Mouse (Mus musculus) stomach, embryonic 15.5 days (tissue): ENCODE results near the gene Bex6. TPM values are rescaled to one million over a fixed set of nuclear protein-coding genes. Genes with fewer than 3 reads are reported as not detected.
"Not testable (repeated sequence)": the region's sequence is repeated elsewhere in the genome, so short reads cannot be mapped to it uniquely, and the experiment has no call there.

Experiments
- ATAC-seq: fragments of 200-750 bp; cut with Nextera tagmentation; 2 replicates; pipeline ENCODE4 v1.8.0; 2017; ENCODE audit warnings: low read depth, moderate number of reproducible peaks, moderate TSS enrichment; ENCODE audit not compliant: insufficient read depth, low FRiP score
- H3K27ac ChIP-seq: fragments of 300-500 bp; sonication (generic); 2 replicates; pipeline ENCODE4 v1.5.1; 2015; ENCODE audit warnings: mild to moderate bottlenecking, inconsistent platforms
- H3K27me3 ChIP-seq: fragments of 300-500 bp; sonication (generic); replicated peaks from 2 replicates; pipeline ENCODE4 v1.6.1; 2015; ENCODE audit warnings: inconsistent platforms
- H3K36me3 ChIP-seq: fragments of 300-500 bp; sonication (generic); 2 replicates; pipeline ENCODE4 v1.6.1; 2015; ENCODE audit warnings: inconsistent platforms
- H3K4me1 ChIP-seq: fragments of 300-500 bp; sonication (generic); 2 replicates; pipeline ENCODE4 v1.6.1; 2015; ENCODE audit warnings: inconsistent platforms
- H3K4me2 ChIP-seq: fragments of 300-500 bp; sonication (generic); 2 replicates; pipeline ENCODE4 v1.6.1; 2015; ENCODE audit warnings: mild to moderate bottlenecking, inconsistent platforms
- H3K4me3 ChIP-seq: fragments of 300-500 bp; sonication (generic); replicated peaks from 2 replicates; pipeline ENCODE4 v1.5.1; 2015; ENCODE audit warnings: inconsistent platforms
- H3K9ac ChIP-seq: fragments of 300-500 bp; sonication (generic); 2 replicates; pipeline ENCODE4 v1.6.1; 2015; ENCODE audit warnings: inconsistent platforms
- H3K9me3 ChIP-seq: fragments of 300-500 bp; sonication (generic); 2 replicates; pipeline ENCODE4 v1.6.1; 2016; ENCODE audit warnings: inconsistent platforms
- WGBS: fragments of 180-500 bp; shearing (Covaris S2); methylation state at CpG from one replicate; pipeline ENCODE4 v1.1.7; 2015; 5-methylcytosine and 5-hydroxymethylcytosine counted together
- polyA plus RNA-seq: library from polyadenylated mRNA; unstranded; fragments of >200 nt; fragmentation: Nextera tagmentation; extraction: Ambion mirVana; gene quantifications from 2 replicates; pipeline ENCODE4 v1.2.1, GENCODE M21; 2015

The Bex6 gene
- polyA plus RNA-seq, 1 experiment from 2014 or later, result 0.33 TPM

GRCm38 (mm10) chr16:32232050-32232449 lies 52.4 kb downstream of the Bex6 start:
- not testable (repeated sequence) for H3K36me3 ChIP-seq, H3K27me3 ChIP-seq, H3K9ac ChIP-seq, H3K4me3 ChIP-seq, H3K9me3 ChIP-seq, H3K4me2 ChIP-seq, H3K4me1 ChIP-seq, ATAC-seq, H3K27ac ChIP-seq
- 82% methylated on average over 3 of the region's 3 CpGs for WGBS

Other genes starting within 250 kb of the Bex6 start
- 0.51 and 0.72 TPM in 2 replicates for gene Pigz, start 246.0 kb upstream of the Bex6 start, polyA plus RNA-seq
- 88.0 and 94.6 TPM in 2 replicates for gene 0610012G03Rik, start 231.3 kb upstream of the Bex6 start, polyA plus RNA-seq
- gene Ncbp2, start 231.3 kb upstream of the Bex6 start, polyA plus RNA-seq, result 94.6 and 95.5 TPM in 2 replicates
- gene Senp5, start 176.5 kb upstream of the Bex6 start, polyA plus RNA-seq, result 11.3 and 13.8 TPM in 2 replicates
- gene Pak2, start 100.5 kb upstream of the Bex6 start, polyA plus RNA-seq, result 33.6 and 36.6 TPM in 2 replicates
- 89.0 and 91.8 TPM in 2 replicates for gene Pigx, start 80.1 kb upstream of the Bex6 start, polyA plus RNA-seq
- 26.6 and 27.8 TPM in 2 replicates for gene Cep19, start 80.0 kb upstream of the Bex6 start, polyA plus RNA-seq
- gene Nrros, start 14.2 kb upstream of the Bex6 start, polyA plus RNA-seq, result 16.3 and 19.5 TPM in 2 replicates
- gene Fbxo45, start 67.3 kb downstream of the Bex6 start, polyA plus RNA-seq, result 12.2 and 14.1 TPM in 2 replicates
- gene Wdr53, start 67.4 kb downstream of the Bex6 start, polyA plus RNA-seq, result 18.3 and 21.3 TPM in 2 replicates
- gene Smco1, start 91.6 kb downstream of the Bex6 start, polyA plus RNA-seq, result 0.09 TPM in 1 of 2 replicates, not detected in the other
- gene Rnf168, start 97.6 kb downstream of the Bex6 start, polyA plus RNA-seq, result 32.6 and 33.6 TPM in 2 replicates
- 20.6 and 22.3 TPM in 2 replicates for gene Ubxn7, start 152.4 kb downstream of the Bex6 start, polyA plus RNA-seq
- not detected in 2 replicates for gene Tm4sf19, start 220.7 kb downstream of the Bex6 start, polyA plus RNA-seq
- 27.4 and 27.5 TPM in 2 replicates for gene Tctex1d2, start 239.9 kb downstream of the Bex6 start, polyA plus RNA-seq